Mouse (Mus musculus): Measurements from ENCODE around the gene Trim5. TPM values are rescaled to one million over a fixed set of nuclear protein-coding genes. Genes with fewer than 3 reads are reported as not detected.
"Not testable (repeated sequence)": the region's sequence is repeated elsewhere in the genome, so short reads cannot be mapped to it uniquely, and the experiment has no call there.

The Trim5 gene
- 0.57 TPM in 2 replicates for polyA plus RNA-seq (2015; fragmentation: Nextera tagmentation; extraction: Ambion mirVana)

DNA sequence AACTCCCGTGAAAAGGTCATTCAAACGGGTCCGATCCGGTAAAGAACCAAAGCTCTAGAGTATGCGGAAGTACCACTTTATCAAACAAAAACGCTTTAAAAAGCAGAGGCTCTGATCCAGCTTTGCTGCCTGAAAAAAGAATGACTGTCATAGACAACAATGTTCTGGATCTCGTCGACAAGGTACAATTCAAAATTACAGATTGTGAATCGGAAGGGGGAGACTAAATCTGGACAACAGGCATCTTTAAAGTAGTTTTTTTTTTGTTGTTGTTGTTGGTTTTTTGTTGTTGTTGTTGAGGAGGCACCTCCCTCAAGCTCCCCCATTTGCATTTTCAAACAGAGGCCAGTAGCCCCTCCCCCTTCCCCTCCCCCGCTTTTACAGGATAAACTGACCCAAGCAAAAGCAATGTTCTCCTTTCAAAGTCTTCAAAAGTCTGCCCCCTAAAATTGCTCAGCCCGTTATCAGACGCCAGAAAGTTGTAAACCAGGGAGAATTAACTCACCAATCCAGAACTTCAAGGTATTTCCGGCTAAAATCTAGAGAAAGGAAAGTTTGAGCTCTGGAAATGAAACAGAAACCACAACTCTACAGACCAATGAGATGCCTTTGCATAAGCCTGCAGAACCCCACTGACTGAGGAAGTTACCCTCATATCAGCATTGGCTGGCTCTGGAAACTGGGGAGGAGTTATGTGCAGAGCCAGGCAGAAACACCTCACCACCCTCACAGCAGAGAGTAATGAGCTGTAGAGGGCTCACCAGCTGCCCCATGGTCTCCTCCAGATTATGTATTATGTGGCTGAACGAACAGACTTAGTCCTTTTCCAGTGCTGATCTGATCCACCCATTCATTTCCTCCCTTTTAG is at the start of gene Trim5:
TSS of gene Trim5 (minus strand) at position 519 of the 868 bp plus-strand sequence.
- H3K4me1 ChIP-seq; H3K36me3 ChIP-seq; H3K9me3 ChIP-seq; H3K27ac ChIP-seq (replicated peaks); H3K27me3 ChIP-seq (replicated peaks): not testable (repeated sequence)
- Histone ChIP-seq H3K9ac (peak within 1 kb of the TSS; percentile 33; the same call in 1 of the 2 replicates), H3K4me2 (peak within 1 kb of the TSS; percentile 64), H3K4me3 (peak within 1 kb of the TSS; percentile 49)
- WGBS: 24% methylated on average over 14 of the region's 14 CpGs
- ATAC-seq (ENCODE audit: extremely low read depth, insufficient number of reproducible peaks, low FRiP score, low TSS enrichment): peak; percentile 62; the same call in 1 of the 2 replicates

DNA sequence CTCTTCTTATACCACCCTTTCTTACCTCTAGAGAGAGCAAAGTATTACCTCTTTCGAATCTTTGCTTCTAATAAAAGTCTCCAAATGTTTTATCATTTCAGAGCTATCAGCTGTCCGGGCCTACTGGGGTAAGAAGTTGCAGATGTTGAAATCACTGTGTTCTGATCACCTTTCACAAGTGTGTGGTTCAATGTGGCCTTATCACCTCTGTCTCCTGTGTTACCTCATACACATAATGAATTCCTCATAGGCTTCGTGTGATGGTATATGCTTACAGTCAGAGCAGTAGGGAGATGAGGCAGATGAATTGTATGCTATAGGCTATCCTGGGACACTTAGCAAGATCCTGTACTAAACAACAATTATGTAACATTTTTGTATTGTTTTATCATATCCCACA is 47.7 kb upstream of the Trim5 start:
- not testable (repeated sequence) for ATAC-seq (ENCODE audit: extremely low read depth, insufficient number of reproducible peaks, low FRiP score, low TSS enrichment); H3K4me3 ChIP-seq; H3K9me3 ChIP-seq; H3K9ac ChIP-seq; H3K27me3 ChIP-seq (replicated peaks); H3K36me3 ChIP-seq; H3K4me2 ChIP-seq; H3K4me1 ChIP-seq; H3K27ac ChIP-seq (replicated peaks)
- 66% methylated on average over 3 of the region's 3 CpGs for WGBS

DNA sequence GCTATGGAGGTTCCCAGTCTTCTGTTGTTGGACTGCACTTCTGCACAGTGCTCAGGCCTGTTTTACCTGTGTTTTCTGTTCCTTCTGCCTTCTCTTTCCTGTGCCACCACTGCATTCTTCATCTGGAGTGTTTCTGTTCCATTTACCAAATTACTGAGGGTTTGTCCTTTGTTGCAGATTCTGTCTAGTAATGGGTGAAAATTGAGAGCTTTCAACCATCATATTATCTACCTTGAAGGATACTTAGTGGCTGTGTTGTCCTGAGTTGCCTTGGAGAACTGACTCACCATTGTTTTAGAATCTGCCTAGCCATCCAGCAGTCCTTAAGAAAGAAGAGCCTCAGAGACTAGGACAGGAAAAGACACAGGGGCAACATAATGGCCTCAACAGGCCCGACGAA is 41.3 kb upstream of the Trim5 start, which contains the start of gene Trim34b:
TSS of gene Trim34b (plus strand) at position 301 of the 400 bp plus-strand sequence.
- not testable (repeated sequence) for H3K4me2 ChIP-seq; H3K27ac ChIP-seq (replicated peaks); H3K4me1 ChIP-seq; H3K36me3 ChIP-seq; ATAC-seq (ENCODE audit: extremely low read depth, insufficient number of reproducible peaks, low FRiP score, low TSS enrichment); H3K4me3 ChIP-seq; H3K27me3 ChIP-seq (replicated peaks); H3K9ac ChIP-seq; H3K9me3 ChIP-seq
- 70% methylated on average over 2 of the region's 2 CpGs for WGBS

DNA sequence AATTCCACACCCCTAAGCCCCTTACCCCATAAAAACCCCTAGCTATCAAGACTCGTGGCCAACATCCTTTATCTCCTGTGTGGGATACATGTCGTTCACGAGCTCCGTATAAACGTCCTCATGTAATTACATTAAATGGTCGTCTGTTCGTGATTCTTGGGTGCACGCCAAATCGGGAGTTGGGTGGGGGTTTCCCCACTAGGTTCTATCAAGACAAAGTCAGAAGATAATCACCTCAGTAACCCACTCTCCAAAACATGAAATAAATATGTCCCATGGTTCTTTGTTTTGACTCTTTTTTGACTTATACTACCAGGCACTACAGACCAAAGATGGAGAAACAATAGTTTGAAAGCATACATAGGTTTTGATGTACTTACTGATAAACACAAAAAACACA is 34.1 kb upstream of the Trim5 start:
- Histone ChIP-seq H3K9me3 (no peaks in the 10 kb centered on the region), H3K27ac (replicated peaks) (no peak overlapping the region), H3K36me3 (no peaks in the 10 kb centered on the region), H3K4me3 (no peak overlapping the region), H3K4me2 (no peak overlapping the region), H3K9ac (no peak overlapping the region), H3K4me1 (no peaks in the 10 kb centered on the region), H3K27me3 (replicated peaks) (no peaks in the 10 kb centered on the region)
- ATAC-seq (ENCODE audit: extremely low read depth, insufficient number of reproducible peaks, low FRiP score, low TSS enrichment): no peak
- 48% methylated on average over 9 of the region's 9 CpGs for WGBS

GRCm38 (mm10) chr7:104315369-104316080 is 27.6 kb upstream of the Trim5 start, which contains the start of gene Trim12a:
Gene Trim12a, minus strand, starts transcription at chr7:104315466.
- Histone ChIP-seq H3K4me3 (peak within 1 kb of the TSS; percentile 64), H3K9ac (peak within 1 kb of the TSS; percentile 77), H3K27ac (replicated peaks) (peak within 1 kb of the TSS; percentile 77), H3K4me2 (peak within 1 kb of the TSS; percentile 68)
- not testable (repeated sequence) for H3K27me3 ChIP-seq (replicated peaks); H3K4me1 ChIP-seq; H3K9me3 ChIP-seq; H3K36me3 ChIP-seq
- 16% methylated on average over 4 of the region's 4 CpGs for WGBS
- ATAC-seq (ENCODE audit: extremely low read depth, insufficient number of reproducible peaks, low FRiP score, low TSS enrichment): peak; percentile 67; the same call in 1 of the 2 replicates

- peak overlapping the region; percentile 77 for H3K27ac ChIP-seq (replicated peaks)
- H3K4me1 ChIP-seq: peaks cover 4% of the 10 kb centered on the region; the same call in 1 of the 2 replicates
- WGBS: 5% methylated on average over 15 of the region's 15 CpGs
- peak overlapping the region; percentile 64 for H3K4me3 ChIP-seq
- H3K9ac ChIP-seq: peak overlapping the region; percentile 77
- no peaks in the 10 kb centered on the region for H3K9me3 ChIP-seq
- no peak for ATAC-seq (ENCODE audit: extremely low read depth, insufficient number of reproducible peaks, low FRiP score, low TSS enrichment)
- H3K27me3 ChIP-seq (replicated peaks): no peaks in the 10 kb centered on the region
- no peaks in the 10 kb centered on the region for H3K36me3 ChIP-seq
- H3K4me2 ChIP-seq: peak overlapping the region; percentile 68
Observed at GRCm38 (mm10) chr7:104314796-104315353, 27.0 kb upstream of the Trim5 start.

DNA sequence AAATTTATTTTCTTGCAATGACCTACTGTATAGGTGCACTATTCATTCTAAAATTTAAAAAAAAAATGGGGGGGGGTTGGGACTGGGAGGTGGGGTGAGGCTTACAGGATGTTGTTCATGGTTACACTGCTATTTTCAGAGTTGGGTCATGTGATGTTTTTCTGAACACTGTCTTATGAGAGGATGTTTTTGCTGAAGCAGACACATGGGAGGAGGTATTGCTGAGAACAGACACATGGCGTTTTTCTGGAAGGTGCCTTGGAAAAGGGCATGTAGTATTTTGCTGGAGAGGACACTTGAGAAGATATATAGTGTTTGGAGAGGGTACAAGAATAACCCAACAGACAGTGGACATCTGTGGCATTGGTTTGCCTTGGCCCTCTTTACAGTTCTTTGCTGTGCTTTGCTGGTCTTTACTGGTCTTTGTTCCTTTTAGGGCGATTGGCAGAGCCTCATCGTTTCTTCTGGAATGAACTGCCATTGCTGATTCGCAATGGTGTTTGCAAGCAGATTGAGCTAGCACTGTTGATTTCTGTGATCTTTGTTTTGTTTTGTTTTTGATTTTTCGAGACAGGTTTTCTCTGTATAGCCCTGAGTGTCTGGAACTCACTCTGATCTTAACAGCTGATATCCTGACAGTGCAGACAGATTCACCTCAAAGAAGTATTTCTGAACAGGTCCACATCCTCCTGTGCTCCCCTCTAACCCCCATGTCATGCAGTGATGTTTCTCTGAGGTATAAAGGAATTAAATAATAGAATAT is 3.9 kb upstream of the Trim5 start:
- 77% methylated on average over 5 of the region's 5 CpGs for WGBS
- H3K27ac ChIP-seq (replicated peaks): no peak overlapping the region
- ATAC-seq (ENCODE audit: extremely low read depth, insufficient number of reproducible peaks, low FRiP score, low TSS enrichment): no peak
- H3K36me3 ChIP-seq: no peaks in the 10 kb centered on the region
- no peak overlapping the region for H3K4me2 ChIP-seq
- 0 out of 2 replicates have a peak, but pooled peaks cover 4% of the 10 kb centered on the region for H3K9me3 ChIP-seq
- H3K4me1 ChIP-seq: no peaks in the 10 kb centered on the region
- H3K4me3 ChIP-seq: no peak overlapping the region
- no peak overlapping the region for H3K9ac ChIP-seq
- no peaks in the 10 kb centered on the region for H3K27me3 ChIP-seq (replicated peaks)

DNA sequence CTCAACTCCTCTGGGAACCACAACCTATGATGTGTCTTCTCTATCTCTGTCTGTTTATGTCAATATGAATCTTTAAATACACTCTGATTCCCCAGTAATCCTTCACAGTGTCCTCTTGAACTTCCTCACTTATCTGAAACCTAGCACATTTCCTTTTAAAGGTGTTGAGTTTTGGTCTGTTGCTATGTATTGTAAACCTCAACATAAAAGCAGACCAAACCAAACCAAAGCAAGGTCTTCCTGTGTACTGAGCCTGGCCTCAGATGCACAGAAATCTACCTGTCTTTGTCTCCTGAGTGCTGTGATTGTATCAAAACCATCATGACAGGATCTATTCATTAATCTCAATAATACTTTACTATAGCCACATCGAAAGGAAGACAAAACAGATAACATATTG is 2.7 kb upstream of the Trim5 start:
- H3K4me3 ChIP-seq: no peak overlapping the region
- no peak for ATAC-seq (ENCODE audit: extremely low read depth, insufficient number of reproducible peaks, low FRiP score, low TSS enrichment)
- H3K4me2 ChIP-seq: no peak overlapping the region
- no peak overlapping the region for H3K9ac ChIP-seq
- no peaks in the 10 kb centered on the region for H3K27me3 ChIP-seq (replicated peaks)
- H3K36me3 ChIP-seq: no peaks in the 10 kb centered on the region
- 80% methylated on average over 1 of the region's 1 CpGs for WGBS
- H3K4me1 ChIP-seq: no peaks in the 10 kb centered on the region
- H3K27ac ChIP-seq (replicated peaks): no peak overlapping the region
- H3K9me3 ChIP-seq: 0 out of 2 replicates have a peak, but pooled peaks cover 4% of the 10 kb centered on the region

DNA sequence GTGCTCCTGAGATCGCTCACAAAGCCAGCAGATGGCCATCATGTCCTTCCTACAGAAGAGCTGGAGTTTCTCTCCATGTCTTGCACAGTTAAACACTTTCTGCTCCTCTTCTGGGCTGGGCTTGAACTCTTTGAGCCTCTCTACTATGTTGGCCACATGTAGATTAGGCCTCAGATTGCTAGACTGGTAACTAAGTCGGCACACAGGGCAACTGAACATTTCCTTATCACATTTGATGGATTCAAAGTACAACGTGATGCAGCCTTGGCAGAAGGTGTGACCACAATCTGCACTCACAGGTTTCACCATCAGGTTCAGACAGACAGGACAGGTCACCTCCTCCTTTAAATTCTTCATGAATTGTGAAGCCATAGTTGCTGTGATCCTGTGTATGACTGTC is 8.5 kb downstream of the Trim5 start:
- H3K9me3 ChIP-seq; H3K27ac ChIP-seq (replicated peaks); H3K36me3 ChIP-seq; H3K4me2 ChIP-seq; H3K9ac ChIP-seq; H3K27me3 ChIP-seq (replicated peaks); H3K4me3 ChIP-seq; ATAC-seq (ENCODE audit: extremely low read depth, insufficient number of reproducible peaks, low FRiP score, low TSS enrichment); H3K4me1 ChIP-seq: not testable (repeated sequence)
- 65% methylated on average over 3 of the region's 3 CpGs for WGBS

DNA sequence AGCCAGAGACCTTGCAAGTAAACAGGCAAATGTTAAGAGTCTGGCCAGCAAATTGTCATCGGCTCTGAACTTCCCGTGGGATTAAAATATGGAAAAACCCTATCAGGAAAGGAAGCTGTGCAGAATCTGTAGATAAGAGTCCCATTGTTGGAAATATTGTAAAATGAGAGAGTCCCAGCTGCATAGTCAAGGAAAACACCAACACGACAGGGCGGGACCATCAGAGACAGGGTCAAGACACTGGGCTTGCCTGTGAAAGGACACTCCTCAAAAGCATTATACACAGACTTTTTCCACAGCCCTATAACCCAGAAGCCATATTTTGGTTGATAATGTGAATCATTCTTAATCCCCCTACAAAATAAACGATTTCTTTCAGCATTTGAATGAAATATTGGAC is 22.6 kb downstream of the Trim5 start:
- H3K27me3 ChIP-seq (replicated peaks); H3K27ac ChIP-seq (replicated peaks); H3K9me3 ChIP-seq; H3K36me3 ChIP-seq; H3K4me2 ChIP-seq; H3K4me3 ChIP-seq; H3K4me1 ChIP-seq; H3K9ac ChIP-seq: not testable (repeated sequence)
- peak; percentile 42; the same call in 1 of the 2 replicates for ATAC-seq (ENCODE audit: extremely low read depth, insufficient number of reproducible peaks, low FRiP score, low TSS enrichment)
- 40% methylated on average over 4 of the region's 5 CpGs for WGBS

DNA sequence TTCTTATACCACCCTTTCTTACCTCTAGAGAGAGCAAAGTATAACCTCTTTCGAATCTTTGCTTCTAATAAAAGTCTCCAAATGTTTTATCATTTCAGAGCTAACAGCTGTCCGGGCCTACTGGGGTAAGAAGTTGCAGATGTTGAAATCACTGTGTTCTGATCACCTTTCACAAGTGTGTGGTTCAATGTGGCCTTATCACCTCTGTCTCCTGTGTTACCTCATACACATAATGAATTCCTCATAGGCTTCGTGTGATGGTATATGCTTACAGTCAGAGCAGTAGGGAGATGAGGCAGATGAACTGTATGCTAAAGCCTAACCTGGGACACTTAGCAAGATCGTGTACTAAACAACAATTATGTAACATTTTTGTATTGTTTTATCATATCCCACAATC is 27.5 kb downstream of the Trim5 start:
- not testable (repeated sequence) for H3K4me2 ChIP-seq; H3K9ac ChIP-seq; H3K27ac ChIP-seq (replicated peaks); H3K9me3 ChIP-seq; H3K4me3 ChIP-seq; H3K4me1 ChIP-seq; ATAC-seq (ENCODE audit: extremely low read depth, insufficient number of reproducible peaks, low FRiP score, low TSS enrichment); H3K36me3 ChIP-seq; H3K27me3 ChIP-seq (replicated peaks)
- 66% methylated on average over 4 of the region's 4 CpGs for WGBS

All from heart, embryonic 13.5 days (tissue).